Mouse (Mus musculus): ENCODE results near the gene Usp7. TPM values are rescaled to one million over a fixed set of nuclear protein-coding genes. Genes with fewer than 3 reads are reported as not detected.
"Not testable (repeated sequence)": the region's sequence is repeated elsewhere in the genome, so short reads cannot be mapped to it uniquely, and the experiment has no call there.

Gene Usp7
- polyA plus RNA-seq, 1 experiment from 2014 or later, result 24.3 TPM

- no peaks in the 10 kb centered on the region for H3K27me3 ChIP-seq (ENCODE audit: insufficient read depth, poor library complexity, severe bottlenecking)
- H3K9me3 ChIP-seq, result no peaks in the 10 kb centered on the region
- DNase-seq (ENCODE audit: low spot score), result no peak
- 75% methylated on average over 2 of the region's 2 CpGs for WGBS
- no peak overlapping the region for H3K27ac ChIP-seq
- no peaks in the 10 kb centered on the region for H3K36me3 ChIP-seq
- peaks cover 8% of the 10 kb centered on the region for H3K4me1 ChIP-seq
- no peak overlapping the region for H3K4me3 ChIP-seq
These were observed 30.2 kb downstream of the Usp7 start for GRCm38 (mm10) chr16:8761894-8762293.

DNA sequence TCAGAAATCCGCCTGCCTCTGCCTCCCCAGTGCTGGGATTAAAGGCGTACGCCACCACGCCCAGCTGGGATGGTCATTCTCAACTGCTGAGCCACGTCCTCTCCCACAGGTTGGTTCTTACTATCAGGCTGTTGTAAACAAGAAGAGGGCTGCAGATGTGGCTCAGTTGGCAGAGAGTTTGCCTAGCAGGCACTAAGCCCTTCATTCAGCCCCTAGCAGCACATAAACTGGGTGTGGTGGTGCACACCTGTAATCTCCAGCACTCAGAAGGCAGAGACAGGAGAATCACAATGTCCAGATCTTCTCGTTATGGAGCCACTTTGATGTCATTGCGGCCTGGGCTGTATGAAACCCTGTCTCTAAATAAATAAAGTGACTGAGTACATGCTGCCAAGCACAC lies 31.1 kb downstream of the Usp7 start:
- Histone ChIP-seq H3K27ac (no peak overlapping the region), H3K27me3 (ENCODE audit: insufficient read depth, poor library complexity, severe bottlenecking) (no peaks in the 10 kb centered on the region), H3K9me3 (no peaks in the 10 kb centered on the region), H3K36me3 (no peaks in the 10 kb centered on the region), H3K4me1 (peaks cover 8% of the 10 kb centered on the region), H3K4me3 (no peak overlapping the region)
- no peak for DNase-seq (ENCODE audit: low spot score)
- 89% methylated on average over 7 of the region's 7 CpGs for WGBS

DNA sequence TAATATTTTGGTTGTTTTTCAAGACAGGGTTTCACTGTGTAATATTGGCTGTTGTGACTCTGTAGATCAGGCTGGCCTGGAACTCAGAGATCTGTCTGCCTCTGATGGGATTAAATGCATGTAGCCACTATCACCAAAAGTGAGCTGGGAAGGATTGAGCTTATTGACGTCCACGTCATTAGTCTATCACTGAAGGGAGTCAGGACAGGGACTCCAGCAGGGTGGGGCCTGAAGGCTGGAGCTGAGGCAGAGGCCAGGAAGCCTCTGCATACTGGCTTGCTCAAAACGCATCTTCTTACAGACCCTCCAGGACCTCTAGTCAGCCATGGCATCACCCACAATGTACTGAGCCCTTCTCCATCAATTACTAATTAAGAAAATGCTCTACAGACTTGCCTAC lies 33.1 kb downstream of the Usp7 start:
- DNase-seq (ENCODE audit: low spot score), result no peak
- Histone ChIP-seq H3K27me3 (ENCODE audit: insufficient read depth, poor library complexity, severe bottlenecking) (no peaks in the 10 kb centered on the region), H3K36me3 (no peaks in the 10 kb centered on the region)

GRCm38 (mm10) chr16:8758193-8758592 lies 33.9 kb downstream of the Usp7 start:
- 72% methylated on average over 2 of the region's 2 CpGs for WGBS
- Histone ChIP-seq H3K27ac (no peak overlapping the region), H3K9me3 (no peaks in the 10 kb centered on the region), H3K36me3 (no peaks in the 10 kb centered on the region), H3K4me1 (peaks cover 7% of the 10 kb centered on the region), H3K27me3 (ENCODE audit: insufficient read depth, poor library complexity, severe bottlenecking) (no peaks in the 10 kb centered on the region), H3K4me3 (no peak overlapping the region)
- DNase-seq (ENCODE audit: low spot score), result no peak

More for the DNA sequence above, 33.1 kb downstream of the Usp7 start:
- Histone ChIP-seq H3K27ac (no peak overlapping the region), H3K9me3 (no peaks in the 10 kb centered on the region), H3K4me3 (no peak overlapping the region), H3K4me1 (peaks cover 8% of the 10 kb centered on the region)
- 63% methylated on average over 3 of the region's 3 CpGs for WGBS

DNA sequence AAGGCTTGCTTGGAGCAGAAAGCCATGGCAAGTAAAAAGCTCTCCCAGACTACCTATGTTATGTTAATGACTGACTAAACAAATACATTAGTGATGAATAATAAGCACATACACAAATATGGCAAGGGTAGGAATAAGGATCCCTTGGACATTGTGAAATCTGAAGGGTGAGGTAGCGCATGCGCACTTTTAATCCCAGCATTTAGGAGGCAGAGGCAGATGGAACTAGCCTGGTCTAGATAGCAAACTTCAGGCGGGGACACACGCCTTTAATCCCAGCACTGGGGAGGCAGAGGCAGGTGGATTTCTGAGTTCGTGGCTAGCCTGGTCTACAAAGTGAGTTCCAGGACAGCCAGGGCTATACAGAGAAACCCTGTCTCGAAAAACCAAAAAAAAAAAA lies 34.5 kb downstream of the Usp7 start:
- not testable (repeated sequence) for DNase-seq (ENCODE audit: low spot score); H3K4me3 ChIP-seq; H3K36me3 ChIP-seq; H3K9me3 ChIP-seq; H3K4me1 ChIP-seq; H3K27ac ChIP-seq; H3K27me3 ChIP-seq (ENCODE audit: insufficient read depth, poor library complexity, severe bottlenecking)
- 84% methylated on average over 6 of the region's 6 CpGs for WGBS

DNA sequence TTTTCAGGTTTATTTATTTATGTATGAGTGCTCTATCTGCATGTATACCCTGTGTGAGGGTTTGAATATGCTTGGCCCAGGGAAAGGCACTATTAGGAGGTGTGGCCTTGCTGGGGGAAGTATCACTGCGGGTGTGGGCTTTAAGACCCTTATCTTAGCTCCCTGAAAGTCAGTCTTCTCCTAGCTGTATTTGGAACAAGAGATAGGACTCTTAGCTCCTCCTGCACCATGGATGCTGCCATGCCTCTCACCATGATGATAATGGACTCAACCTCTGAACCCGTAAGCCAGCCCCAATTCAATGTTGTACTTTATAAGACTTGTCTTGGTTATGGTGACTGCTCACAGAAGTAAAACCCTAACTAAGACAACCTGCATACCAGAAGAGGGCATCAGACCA lies 39.8 kb downstream of the Usp7 start:
- H3K4me1 ChIP-seq, result no peaks in the 10 kb centered on the region
- H3K27ac ChIP-seq, result no peak overlapping the region
- H3K36me3 ChIP-seq, result no peaks in the 10 kb centered on the region
- no peak for DNase-seq (ENCODE audit: low spot score)
- 54% methylated on average over 2 of the region's 2 CpGs for WGBS
- H3K27me3 ChIP-seq (ENCODE audit: insufficient read depth, poor library complexity, severe bottlenecking), result no peaks in the 10 kb centered on the region
- no peak overlapping the region for H3K4me3 ChIP-seq
- H3K9me3 ChIP-seq, result no peaks in the 10 kb centered on the region

- no peaks in the 10 kb centered on the region for H3K9me3 ChIP-seq
- no peaks in the 10 kb centered on the region for H3K36me3 ChIP-seq
- 61% methylated on average over 5 of the region's 5 CpGs for WGBS
- no peak for DNase-seq (ENCODE audit: low spot score)
- no peaks in the 10 kb centered on the region for H3K27me3 ChIP-seq (ENCODE audit: insufficient read depth, poor library complexity, severe bottlenecking)
- no peak overlapping the region for H3K4me3 ChIP-seq
- no peak overlapping the region for H3K27ac ChIP-seq
- H3K4me1 ChIP-seq, result no peaks in the 10 kb centered on the region
These were observed 40.4 kb downstream of the Usp7 start for GRCm38 (mm10) chr16:8751555-8752235.

- H3K4me3 ChIP-seq, result no peak overlapping the region
- no peaks in the 10 kb centered on the region for H3K27me3 ChIP-seq (ENCODE audit: insufficient read depth, poor library complexity, severe bottlenecking)
- H3K36me3 ChIP-seq, result no peaks in the 10 kb centered on the region
- no peaks in the 10 kb centered on the region for H3K4me1 ChIP-seq
- no peak for DNase-seq (ENCODE audit: low spot score)
- H3K27ac ChIP-seq, result no peak overlapping the region
- 90% methylated on average over 8 of the region's 8 CpGs for WGBS
- no peaks in the 10 kb centered on the region for H3K9me3 ChIP-seq
These were observed 43.2 kb downstream of the Usp7 start for GRCm38 (mm10) chr16:8748904-8749303.

DNA sequence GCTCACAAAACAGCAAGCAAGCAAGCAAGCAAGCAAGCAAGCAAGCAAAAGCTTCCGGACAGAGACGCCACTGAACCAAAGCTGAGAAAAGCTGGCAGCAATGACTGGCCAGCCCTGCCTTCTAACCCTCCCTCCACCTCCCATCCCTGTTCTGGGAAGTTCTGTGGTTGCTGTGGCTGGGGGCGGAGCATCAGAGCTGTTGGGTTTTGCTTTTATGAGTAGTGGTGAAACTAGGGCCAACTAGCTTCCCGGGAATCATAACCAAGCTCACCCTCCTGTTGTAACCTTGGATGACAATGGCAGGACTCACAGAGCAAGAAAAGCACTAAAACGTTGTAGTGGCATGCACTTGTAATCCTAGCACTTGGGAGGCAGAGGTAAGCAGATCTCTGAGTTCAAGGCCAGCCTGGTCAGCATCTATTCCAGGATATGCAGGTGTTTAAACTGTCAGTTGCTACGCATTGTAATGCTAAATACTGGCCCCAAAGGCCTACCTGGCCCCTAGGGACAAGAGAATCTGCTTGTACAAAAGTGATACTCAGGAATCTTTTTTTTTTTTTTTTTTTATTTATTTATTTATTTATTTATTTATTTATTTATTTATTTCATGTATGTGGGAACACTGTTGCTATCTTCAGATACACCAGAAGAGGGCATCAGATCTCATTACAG lies 43.8 kb downstream of the Usp7 start:
- H3K36me3 ChIP-seq, result no peaks in the 10 kb centered on the region
- H3K4me3 ChIP-seq, result no peak overlapping the region
- H3K4me1 ChIP-seq, result no peaks in the 10 kb centered on the region
- H3K27ac ChIP-seq, result no peak overlapping the region
- WGBS, result 81% methylated on average over 6 of the region's 6 CpGs
- H3K27me3 ChIP-seq (ENCODE audit: insufficient read depth, poor library complexity, severe bottlenecking), result no peaks in the 10 kb centered on the region
- H3K9me3 ChIP-seq, result no peaks in the 10 kb centered on the region
- DNase-seq (ENCODE audit: low spot score), result no peak

- Histone ChIP-seq H3K27me3 (ENCODE audit: insufficient read depth, poor library complexity, severe bottlenecking) (no peaks in the 10 kb centered on the region), H3K27ac (no peak overlapping the region), H3K36me3 (no peaks in the 10 kb centered on the region), H3K4me1 (no peaks in the 10 kb centered on the region), H3K9me3 (no peaks in the 10 kb centered on the region), H3K4me3 (no peak overlapping the region)
- 77% methylated on average over 3 of the region's 3 CpGs for WGBS
- no peak for DNase-seq (ENCODE audit: low spot score)
These were observed 44.3 kb downstream of the Usp7 start for GRCm38 (mm10) chr16:8747772-8748171.

- Histone ChIP-seq H3K27me3 (ENCODE audit: insufficient read depth, poor library complexity, severe bottlenecking) (no peaks in the 10 kb centered on the region), H3K9me3 (no peaks in the 10 kb centered on the region), H3K27ac (no peak overlapping the region), H3K4me1 (no peaks in the 10 kb centered on the region), H3K36me3 (no peaks in the 10 kb centered on the region), H3K4me3 (no peak overlapping the region)
- DNase-seq (ENCODE audit: low spot score), result no peak
- WGBS, result 80% methylated on average over 2 of the region's 2 CpGs
These were observed 45.6 kb downstream of the Usp7 start for GRCm38 (mm10) chr16:8746509-8746908.

DNA sequence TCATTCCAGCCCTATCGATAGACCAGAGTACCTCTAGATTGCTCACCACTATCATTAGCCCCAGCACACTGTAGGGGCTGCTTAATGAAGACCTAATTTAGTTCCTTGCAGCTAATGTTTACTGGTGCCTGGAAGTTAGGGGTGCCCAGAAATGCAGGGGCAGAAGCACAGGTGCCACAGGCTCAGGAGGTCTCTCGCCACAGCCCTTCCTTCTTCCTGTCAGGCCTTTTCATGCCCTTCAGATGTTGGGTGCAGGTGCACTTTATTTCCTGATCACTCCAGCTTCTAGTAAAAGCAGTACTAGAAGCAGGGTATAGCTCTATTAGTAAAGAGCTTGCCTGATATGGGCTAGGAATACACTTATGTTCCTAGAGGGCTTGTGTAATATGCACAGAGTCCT lies 46.4 kb downstream of the Usp7 start:
- whole genome bisulfite sequencing, result 87% methylated on average over 2 of the region's 2 CpGs
- no peak overlapping the region for H3K27ac ChIP-seq
- H3K4me3 ChIP-seq, result no peak overlapping the region
- no peak for DNase-seq (ENCODE audit: low spot score)
- no peaks in the 10 kb centered on the region for H3K4me1 ChIP-seq
- no peaks in the 10 kb centered on the region for H3K36me3 ChIP-seq
- no peaks in the 10 kb centered on the region for H3K27me3 ChIP-seq (ENCODE audit: insufficient read depth, poor library complexity, severe bottlenecking)
- H3K9me3 ChIP-seq, result no peaks in the 10 kb centered on the region

DNA sequence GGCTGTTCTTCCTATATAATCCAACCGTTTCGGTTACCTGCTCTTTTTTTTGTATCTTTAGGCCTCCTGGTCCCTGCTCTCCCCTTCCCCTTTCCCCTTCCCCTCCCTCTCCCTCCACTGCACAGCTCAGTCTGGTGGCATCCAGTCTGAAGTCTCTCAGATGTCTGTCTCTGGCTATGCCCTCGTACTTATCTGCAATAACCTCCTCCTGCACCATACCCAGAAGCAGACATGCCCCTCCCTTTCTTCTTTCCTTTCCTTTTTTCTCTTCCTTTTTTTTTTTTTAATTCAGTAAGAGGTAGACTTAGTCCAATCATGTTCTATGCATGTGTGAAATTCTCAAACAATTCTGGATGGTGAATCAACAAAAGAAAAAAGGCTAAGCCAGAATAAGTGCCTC lies 48.1 kb downstream of the Usp7 start:
- 59% methylated on average over 3 of the region's 3 CpGs for WGBS
- Histone ChIP-seq H3K36me3 (no peaks in the 10 kb centered on the region), H3K4me1 (no peaks in the 10 kb centered on the region), H3K4me3 (no peak overlapping the region), H3K27ac (no peak overlapping the region), H3K27me3 (ENCODE audit: insufficient read depth, poor library complexity, severe bottlenecking) (no peaks in the 10 kb centered on the region), H3K9me3 (no peaks in the 10 kb centered on the region)
- DNase-seq (ENCODE audit: low spot score), result no peak

DNA sequence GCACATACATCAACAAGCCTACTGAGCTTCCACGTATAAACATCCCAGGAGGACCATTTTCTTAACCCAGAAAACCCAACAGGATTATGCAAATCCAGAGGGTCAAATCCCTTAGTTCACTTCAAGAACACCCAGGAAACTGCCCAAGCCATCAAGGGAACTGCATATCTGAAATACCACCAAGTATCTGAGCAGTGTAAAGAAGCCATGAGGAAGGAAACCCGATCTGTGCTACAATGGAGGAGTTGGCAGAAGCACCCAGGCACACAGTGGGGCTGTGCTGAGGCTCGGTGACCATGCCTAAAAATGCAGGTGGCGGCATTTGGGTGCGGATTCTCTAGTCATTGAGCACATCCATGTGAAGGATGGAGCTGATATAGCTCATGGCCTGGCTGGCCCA lies 50.4 kb downstream of the Usp7 start:
- H3K36me3 ChIP-seq, result no peaks in the 10 kb centered on the region
- H3K4me1 ChIP-seq, result peaks cover 5% of the 10 kb centered on the region
- no peaks in the 10 kb centered on the region for H3K27me3 ChIP-seq (ENCODE audit: insufficient read depth, poor library complexity, severe bottlenecking)
- DNase-seq (ENCODE audit: low spot score), result no peak
- H3K9me3 ChIP-seq, result no peaks in the 10 kb centered on the region
- H3K27ac ChIP-seq, result no peak overlapping the region
- H3K4me3 ChIP-seq, result no peak overlapping the region
- 75% methylated on average over 5 of the region's 5 CpGs for WGBS

All from heart, embryonic 10.5 days (tissue).